In genomic region chr6:71909384-71909783, GRCm38 (mm10) we compare ENCODE assay signal across 8 mouse cellular contexts. TPM values are rescaled to one million over a fixed set of nuclear protein-coding genes. Genes with fewer than 3 reads are reported as not detected.
DNase-seq lines count a peak whose midpoint lies in the region; ATAC-seq and TF ChIP-seq lines count a peak whose summit lies in the region.

No protein-coding gene starts in this region.

- no peak for TF ChIP-seq CTCF in Patski (IDR thresholded peaks at IDR 0.05)

- no peaks in the 10 kb centered on the region for H3K27me3 ChIP-seq in heart, embryonic 14.5 days (ENCODE audit: control insufficient read depth, insufficient read depth, low read length)
- no peaks in the 10 kb centered on the region for H3K27me3 ChIP-seq in Patski
- no peaks in the 10 kb centered on the region for H3K27me3 ChIP-seq in hindbrain, embryonic 10.5 days (ENCODE audit: insufficient read depth, poor library complexity, severe bottlenecking)
- H3K27me3 ChIP-seq in midbrain, embryonic 10.5 days (ENCODE audit: low read depth, poor library complexity, severe bottlenecking) = no peaks in the 10 kb centered on the region

- H3K4me2 ChIP-seq in heart, embryonic 14.5 days (ENCODE audit: low read length) = peak overlapping the region; percentile 83

- CTCF ChIA-PET in Patski (lab: Charles Lee) = no interaction called here

- 0 out of 2 replicates have a peak, but pooled peaks have one; percentile 5 for ATAC-seq in heart, embryonic 14.5 days (ENCODE audit: insufficient number of reproducible peaks, insufficient read depth, low FRiP score, low read depth)
- peak; percentile 26 for ATAC-seq in Patski

- 19% methylated on average over 10 of the region's 10 CpGs for WGBS in heart, embryonic 14.5 days
- 27% methylated on average over 10 of the region's 10 CpGs for WGBS in hindbrain, embryonic 10.5 days
- WGBS in midbrain, embryonic 10.5 days = 30% methylated on average over 10 of the region's 10 CpGs

- H3K36me3 ChIP-seq in heart, embryonic 14.5 days (ENCODE audit: control insufficient read depth, insufficient read depth, low read length) = peaks cover 45% of the 10 kb centered on the region
- H3K36me3 ChIP-seq in hindbrain, embryonic 10.5 days = peaks cover 49% of the 10 kb centered on the region
- H3K36me3 ChIP-seq in midbrain, embryonic 10.5 days = peaks cover 49% of the 10 kb centered on the region

- in situ Hi-C loops in Patski (cut with MboI; ENCODE audit: low pct_unique_long_range_greater_than_20kb) = no loop called here

- peak overlapping the region; percentile 82 for H3K9ac ChIP-seq in heart, embryonic 14.5 days (ENCODE audit: low read length)

- DNase-seq in heart, adult 8-10 months (ENCODE audit: low spot score) = no peak
- no peak for DNase-seq in Patski (ENCODE audit: low read depth, low spot score)
- no peak for DNase-seq in hindbrain, embryonic 10.5 days (ENCODE audit: low spot score)
- no peak for DNase-seq in midbrain, embryonic 10.5 days (ENCODE audit: low spot score)
- no peak for DNase-seq in thymus, adult 18-20 months
- DNase-seq in frontal cortex, postnatal 25 days (ENCODE audit: low spot score in 2 of 2) = no peak
- DNase-seq in embryo, embryonic 10.5 days (ENCODE audit: low spot score) = no peak

- POLR2A ChIA-PET in Patski (lab: Charles Lee) = no interaction called here

- no peaks in the 10 kb centered on the region for H3K9me3 ChIP-seq in heart, embryonic 14.5 days (ENCODE audit: control insufficient read depth, low read length)
- no peaks in the 10 kb centered on the region for H3K9me3 ChIP-seq in hindbrain, embryonic 10.5 days
- no peaks in the 10 kb centered on the region for H3K9me3 ChIP-seq in midbrain, embryonic 10.5 days (replicated peaks)

- H3K27ac ChIP-seq in heart, embryonic 14.5 days (replicated peaks in 1 of 2; ENCODE audit: control insufficient read depth in 1 of 2, insufficient read depth in 1 of 2, low read depth in 2 of 2, low read length in 2 of 2) = no peak overlapping the region
- peak overlapping the region; percentile 97 for H3K27ac ChIP-seq in hindbrain, embryonic 10.5 days
- H3K27ac ChIP-seq in midbrain, embryonic 10.5 days (replicated peaks) = peak overlapping the region; percentile 97

- peak overlapping the region; percentile 82 to 100 for H3K4me3 ChIP-seq in heart, embryonic 14.5 days (ENCODE audit: control insufficient read depth in 1 of 2, insufficient read depth in 1 of 2, low read depth in 1 of 2, low read length in 2 of 2)
- H3K4me3 ChIP-seq in hindbrain, embryonic 10.5 days = peak overlapping the region; percentile 83
- H3K4me3 ChIP-seq in midbrain, embryonic 10.5 days = peak overlapping the region; percentile 72

- H3K4me1 ChIP-seq in heart, embryonic 14.5 days (ENCODE audit: control insufficient read depth in 2 of 2, insufficient read depth in 2 of 2, low read length in 2 of 2) = peaks cover 10 to 28% of the 10 kb centered on the region in 2 experiments
- H3K4me1 ChIP-seq in hindbrain, embryonic 10.5 days (replicated peaks) = peaks cover 18% of the 10 kb centered on the region
- peaks cover 23% of the 10 kb centered on the region for H3K4me1 ChIP-seq in midbrain, embryonic 10.5 days

RNA-seq across cellular contexts. Expression of gene Polr1a, which starts 0.5 kb away (rescaled TPM):
- polyA plus RNA-seq in heart, embryonic 14.5 days (2014; fragmentation: Nextera tagmentation; extraction: Ambion mirVana) = 17.0 and 17.6 TPM in 2 replicates
- total RNA-seq in heart, adult 8-10 months (2022) = 10 to 100 TPM; 47.4 to 54.6 (median 49.7) TPM
- polyA plus RNA-seq in Patski (2021) = 39.6 TPM
- polyA plus RNA-seq in hindbrain, embryonic 10.5 days (2016; fragmentation: Nextera tagmentation; extraction: Ambion mirVana) = 33.0 and 43.2 TPM in 2 replicates
- 40.2 and 43.0 TPM in 2 replicates for polyA plus RNA-seq in midbrain, embryonic 10.5 days (2016; fragmentation: Nextera tagmentation; extraction: Ambion mirVana)

RNA-seq across cellular contexts. Expression of gene Ptcd3, which starts 0.8 kb away (rescaled TPM):
- 112 and 113 TPM in 2 replicates for polyA plus RNA-seq in heart, embryonic 14.5 days (2014; fragmentation: Nextera tagmentation; extraction: Ambion mirVana)
- 100 to 1,000 TPM; 127 to 157 (median 131) TPM for total RNA-seq in heart, adult 8-10 months (2022)
- polyA plus RNA-seq in Patski (2021) = 72.8 TPM
- polyA plus RNA-seq in hindbrain, embryonic 10.5 days (2016; fragmentation: Nextera tagmentation; extraction: Ambion mirVana) = 106 and 140 TPM in 2 replicates
- polyA plus RNA-seq in midbrain, embryonic 10.5 days (2016; fragmentation: Nextera tagmentation; extraction: Ambion mirVana) = 139 and 147 TPM in 2 replicates

Comparison
In these comparisons a context has a peak if more than half of its experiments do, and no peak if none do; other contexts are left out.
1. H3K27ac ChIP-seq: peak in hindbrain, embryonic 10.5 days (single experiment) and midbrain, embryonic 10.5 days (single experiment); none in heart, embryonic 14.5 days (0 of 2).
2. Peak in every context shown above with its lines, with median percentiles within 50 percentile points of each other: H3K4me3 ChIP-seq.